Mouse (Mus musculus) adrenal gland, adult 8-10 months (tissue): ENCODE measurements at regions not wholly inside any gene's neighbourhood (a gene's known extent, or its start where the extent isn't known, plus 50 kb on each side); places are given as distances from the start of the nearest gene placed in this dataset.

Experiments used
- DNase-seq: peaks from one replicate; pipeline ENCODE4 v3.0.0; 2022

GRCm38 (mm10) chr1:137738157-137738851 lies 437.2 kb downstream of the Ptprc start:
- no peak for DNase-seq

GRCm38 (mm10) chr1:137703882-137704281 lies 471.6 kb downstream of the Ptprc start:
- no peak for DNase-seq

GRCm38 (mm10) chr1:137698876-137699275 lies 476.6 kb downstream of the Ptprc start:
- DNase-seq: no peak

- no peak for DNase-seq
These were observed 478.2 kb downstream of the Ptprc start for GRCm38 (mm10) chr1:137697289-137697688.

GRCm38 (mm10) chr1:137696796-137697195 lies 478.7 kb downstream of the Ptprc start:
- DNase-seq: no peak

- no peak for DNase-seq
These were observed 479.8 kb downstream of the Ptprc start for GRCm38 (mm10) chr1:137695751-137696150.

GRCm38 (mm10) chr1:137692525-137692924 lies 483.0 kb downstream of the Ptprc start:
- no peak for DNase-seq

GRCm38 (mm10) chr1:137690860-137691595 lies 484.5 kb downstream of the Ptprc start:
- DNase-seq: no peak

- no peak for DNase-seq
These were observed 504.9 kb downstream of the Ptprc start for GRCm38 (mm10) chr1:137670650-137671049.

GRCm38 (mm10) chr1:137669849-137670248 lies 505.7 kb downstream of the Ptprc start:
- no peak for DNase-seq

GRCm38 (mm10) chr1:137658141-137658540 lies 517.4 kb downstream of the Ptprc start:
- DNase-seq: no peak

- DNase-seq: peak; percentile 7
These were observed 518.5 kb downstream of the Ptprc start for GRCm38 (mm10) chr1:137656900-137657458.

- DNase-seq: no peak
These were observed 521.3 kb downstream of the Ptprc start for GRCm38 (mm10) chr1:137654171-137654570.

- DNase-seq: peak; percentile 5
These were observed 522.0 kb downstream of the Ptprc start for GRCm38 (mm10) chr1:137653495-137653894.

GRCm38 (mm10) chr1:137650629-137651028 lies 524.9 kb downstream of the Ptprc start:
- no peak for DNase-seq

- no peak for DNase-seq
These were observed 525.4 kb downstream of the Ptprc start for GRCm38 (mm10) chr1:137650082-137650481.

GRCm38 (mm10) chr1:137648832-137649231 lies 526.7 kb downstream of the Ptprc start:
- no peak for DNase-seq

- DNase-seq: no peak
These were observed 530.9 kb downstream of the Ptprc start for GRCm38 (mm10) chr1:137644601-137645040.

GRCm38 (mm10) chr1:137643508-137643907 lies 532.0 kb downstream of the Ptprc start:
- no peak for DNase-seq

- DNase-seq: no peak
These were observed 534.7 kb downstream of the Ptprc start for GRCm38 (mm10) chr1:137640848-137641247.

GRCm38 (mm10) chr1:137636947-137637346 lies 538.6 kb downstream of the Ptprc start:
- no peak for DNase-seq

GRCm38 (mm10) chr1:137636321-137636944 lies 539.1 kb downstream of the Ptprc start:
- DNase-seq: no peak

- no peak for DNase-seq
These were observed 539.7 kb downstream of the Ptprc start for GRCm38 (mm10) chr1:137635781-137636180.
